Mouse (Mus musculus) neutrophil, adult 5-6 weeks (primary cell): Measurements from ENCODE around the gene Timm29. TPM values are rescaled to one million over a fixed set of nuclear protein-coding genes. Genes with fewer than 3 reads are reported as not detected.
A peak's percentile ranks its signal among the peaks of the same experiment; 100 is the strongest.

Experiments
- ATAC-seq: fragments of 151-379, 151-347 bp; 2 replicates; pipeline ENCODE4 v1.8.0; 2017; ENCODE audit warnings: mild to moderate bottlenecking, moderate TSS enrichment; ENCODE audit not compliant: insufficient number of reproducible peaks, poor library complexity, low FRiP score, severe bottlenecking; ENCODE audit errors: extremely low read depth
- total RNA-seq: library from RNA; stranded (forward); fragments of 200-1000 nt; gene quantifications from 2 replicates; pipeline ENCODE4 v1.2.3, GENCODE M21; 2017

Gene Timm29
- total RNA-seq, 1 experiment from 2014 or later, result 28.5 TPM

DNA sequence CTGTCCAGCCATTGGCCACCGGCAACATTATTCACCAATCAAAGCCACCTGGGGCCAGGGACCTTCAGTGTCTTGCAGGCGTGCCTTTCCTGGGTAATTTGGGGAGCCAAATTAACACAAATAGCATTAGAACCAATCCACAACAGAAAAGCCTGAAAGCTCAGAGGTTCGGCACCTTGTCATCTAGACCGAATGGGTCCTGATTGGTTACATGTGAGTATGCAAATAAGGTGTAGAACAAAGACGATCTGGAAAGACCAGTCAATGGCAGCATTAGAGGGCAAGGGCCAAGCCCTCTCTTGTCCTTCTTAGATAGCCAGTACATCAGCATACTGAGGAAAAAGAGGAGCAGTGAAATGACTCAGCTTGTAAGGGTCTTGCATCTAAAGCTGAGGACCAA is 13.3 kb downstream of the Timm29 start:
- no peak for ATAC-seq

DNA sequence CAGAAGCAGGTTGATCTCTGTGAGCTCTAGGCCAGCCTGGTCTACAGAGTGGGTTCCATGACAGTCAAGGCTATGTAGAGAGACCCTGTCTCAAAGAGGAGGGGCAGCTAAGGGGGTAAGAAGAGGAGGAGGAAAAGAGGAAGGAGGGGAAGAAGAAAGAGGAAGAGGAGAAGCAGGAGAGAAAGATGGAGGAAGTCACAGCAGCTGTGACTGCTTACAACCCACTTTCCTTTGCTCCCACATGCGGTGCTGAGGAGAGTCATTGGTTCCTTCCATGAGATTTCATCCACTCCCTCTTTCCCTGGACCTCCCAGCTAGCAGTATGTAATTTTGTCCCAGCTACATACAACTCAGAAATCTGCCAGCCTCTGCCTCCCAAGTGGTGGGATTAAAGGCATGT is 14.1 kb downstream of the Timm29 start:
- ATAC-seq, result no peak

DNA sequence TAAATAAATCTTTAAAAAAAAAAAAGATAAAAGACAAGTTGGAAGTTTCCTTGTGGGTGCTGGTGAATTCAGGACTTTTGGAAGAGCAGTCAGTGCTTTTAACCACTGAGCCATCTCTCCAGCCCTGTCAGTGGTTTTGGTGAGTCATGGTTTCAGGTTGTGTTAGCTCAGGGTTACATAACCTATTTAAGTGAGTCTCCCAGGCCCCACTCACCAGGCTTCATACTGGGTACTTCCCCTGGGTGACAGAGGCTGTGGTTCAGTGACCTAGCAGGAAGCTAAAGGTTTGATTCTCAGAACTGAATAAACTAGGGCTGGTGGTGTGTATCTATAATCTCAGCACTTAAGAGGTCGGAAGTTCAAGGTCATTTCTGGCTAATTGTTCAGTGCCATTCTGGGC is 17.3 kb downstream of the Timm29 start:
- ATAC-seq, result peak; percentile 99

DNA sequence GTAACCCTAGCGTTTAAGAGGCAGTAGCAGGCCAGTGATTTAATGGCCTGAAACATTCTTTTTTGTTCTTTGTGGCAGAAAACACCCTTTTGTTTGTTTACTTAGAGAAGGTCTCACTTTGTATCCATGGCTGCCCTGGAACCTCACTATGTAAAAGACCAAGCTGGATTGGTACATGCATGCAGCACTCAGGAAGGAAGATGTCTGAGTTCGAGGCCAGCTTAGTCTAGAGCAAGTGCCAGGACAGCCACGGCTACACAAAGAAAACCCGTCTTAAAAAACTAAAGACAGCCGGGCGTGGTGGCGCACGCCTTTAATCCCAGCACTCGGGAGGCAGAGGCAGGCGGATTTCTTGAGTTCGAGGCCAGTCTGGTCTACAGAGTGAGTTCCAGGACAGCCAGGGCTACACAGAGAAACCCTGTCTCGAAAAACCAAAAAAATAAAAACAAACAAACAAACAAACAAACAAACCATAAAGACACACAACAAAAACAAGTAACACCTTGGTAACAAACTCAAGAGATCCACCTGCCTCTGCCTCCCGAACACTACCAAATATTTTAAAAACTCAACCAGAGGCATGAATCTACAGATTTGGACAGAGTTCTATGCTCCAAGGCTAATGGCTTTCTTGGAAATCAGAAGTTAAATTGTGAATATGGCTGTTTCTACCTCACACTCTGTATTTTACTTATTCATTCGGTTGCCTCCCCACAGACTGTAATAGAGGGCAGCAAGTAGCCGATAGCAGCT is 22.5 kb downstream of the Timm29 start:
- no peak for ATAC-seq

DNA sequence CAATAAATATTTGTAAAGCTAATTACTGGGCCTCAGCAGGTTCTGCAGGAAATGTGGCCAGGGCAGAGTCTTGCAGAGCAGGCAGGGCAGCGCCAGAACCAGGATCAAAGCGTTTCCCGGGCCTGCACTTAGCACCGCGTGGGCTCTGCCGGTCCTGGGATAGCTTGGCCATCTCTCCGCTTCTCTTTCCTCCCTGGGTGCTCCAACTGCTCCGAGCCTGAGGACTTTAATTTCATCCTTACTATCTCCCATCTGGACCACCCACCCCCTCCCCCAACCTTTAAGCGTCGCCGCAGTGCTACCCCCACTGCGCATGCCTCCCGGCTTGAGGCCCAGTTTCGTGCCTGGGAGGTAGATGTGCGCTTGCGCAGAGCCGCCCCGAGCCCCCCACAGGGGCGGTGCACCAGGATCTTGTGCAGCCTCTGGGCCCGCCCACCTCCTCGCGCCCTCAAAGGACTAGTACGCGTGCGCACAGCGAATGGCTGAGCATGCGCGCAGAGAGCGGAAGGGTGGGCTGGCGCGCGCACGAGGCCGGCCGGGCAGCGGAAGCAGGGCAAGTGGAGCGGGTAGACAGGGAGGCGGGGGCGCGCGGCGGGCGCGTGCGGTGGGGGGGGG is 23.2 kb downstream of the Timm29 start, which contains the start of gene Smarca4:
Gene Smarca4, plus strand, starts transcription at position 553 of the 615 bp plus-strand sequence.
- peak; percentile 89 for ATAC-seq

DNA sequence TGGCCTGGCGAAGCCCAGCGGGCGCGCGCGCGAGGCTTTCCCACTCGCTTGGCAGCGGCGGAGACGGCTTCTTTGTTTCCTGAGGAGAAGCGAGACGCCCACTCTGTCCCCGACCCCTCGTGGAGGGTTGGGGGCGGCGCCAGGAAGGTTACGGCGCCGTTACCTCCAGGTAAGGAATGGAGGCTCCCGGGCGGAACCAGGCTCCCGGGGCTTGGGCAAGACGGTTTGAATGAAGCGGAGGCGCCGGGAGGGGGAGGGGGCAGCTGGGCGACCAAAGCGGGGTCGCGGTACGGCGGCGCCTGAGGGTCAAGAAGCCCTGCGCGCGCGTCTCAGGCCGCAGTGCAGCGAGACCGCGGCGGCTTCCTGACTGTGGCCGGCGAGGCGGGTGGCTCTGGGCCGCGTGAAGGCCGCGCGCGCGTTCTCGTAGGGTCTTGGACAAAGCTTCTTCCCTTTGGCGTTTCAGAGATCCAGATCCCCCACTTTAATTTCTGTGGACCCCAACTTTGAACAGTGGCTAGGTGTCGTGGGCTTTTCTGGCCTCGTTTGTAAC is 23.8 kb downstream of the Timm29 start:
- peak; percentile 13; the same call in 1 of the 2 replicates for ATAC-seq

DNA sequence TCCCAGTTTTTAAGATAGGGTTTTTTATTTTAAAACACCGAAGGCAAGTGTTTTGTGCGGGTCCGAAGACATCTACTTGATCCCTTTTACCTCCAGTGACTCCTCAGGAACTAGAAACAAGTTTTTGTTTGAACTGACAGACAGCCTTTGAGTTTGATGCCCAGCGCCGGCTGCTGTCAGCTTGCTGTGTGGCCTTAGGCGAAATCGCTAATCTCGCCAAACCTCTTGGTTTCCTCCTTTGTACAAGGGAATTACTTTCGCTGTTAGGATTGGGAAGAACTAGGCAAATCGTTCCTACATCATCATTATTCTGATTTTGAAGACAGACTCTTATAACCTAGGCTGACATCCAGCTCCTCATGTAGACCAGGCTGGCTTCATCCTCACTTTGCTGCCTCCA is 24.5 kb downstream of the Timm29 start:
- ATAC-seq, result no peak

DNA sequence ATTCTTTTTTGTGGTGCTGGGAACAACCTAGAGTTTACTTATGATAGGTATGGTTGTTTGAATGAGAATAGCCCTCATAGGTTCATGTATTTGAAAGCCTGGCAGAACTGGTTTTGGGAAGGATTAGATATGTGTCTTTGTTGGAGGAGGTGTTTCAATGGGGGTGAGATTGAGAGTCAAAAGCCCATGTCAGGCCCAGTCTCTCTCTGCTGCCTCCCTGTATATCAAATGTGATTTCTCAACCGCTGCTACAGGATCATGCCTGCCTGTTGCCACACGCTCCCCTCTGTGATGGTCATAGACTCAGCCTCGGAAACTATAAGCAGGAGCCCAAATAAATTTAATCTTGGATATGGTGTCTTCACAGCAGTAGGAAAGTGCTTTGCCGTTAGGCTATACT is 27.7 kb downstream of the Timm29 start:
- no peak for ATAC-seq

DNA sequence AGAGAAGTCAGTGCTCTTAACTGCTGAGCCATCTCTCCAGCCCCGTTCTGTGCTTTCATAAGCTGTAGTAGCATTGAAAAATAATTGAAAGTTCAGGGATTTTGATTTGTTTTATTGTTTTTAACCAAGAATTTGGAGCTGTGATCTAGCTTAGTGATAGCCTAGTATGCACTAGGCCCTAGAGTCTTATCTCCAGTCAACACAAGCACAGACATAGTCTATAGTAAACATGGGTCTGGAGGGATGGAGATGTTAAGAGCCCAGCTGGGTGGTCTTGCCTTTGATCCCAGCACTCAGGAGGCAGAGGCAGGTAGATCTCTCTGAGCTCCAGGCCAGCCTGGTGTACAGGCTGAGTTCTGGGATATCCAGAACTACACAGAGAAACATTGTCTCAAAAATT is 30.2 kb downstream of the Timm29 start:
- no peak for ATAC-seq

DNA sequence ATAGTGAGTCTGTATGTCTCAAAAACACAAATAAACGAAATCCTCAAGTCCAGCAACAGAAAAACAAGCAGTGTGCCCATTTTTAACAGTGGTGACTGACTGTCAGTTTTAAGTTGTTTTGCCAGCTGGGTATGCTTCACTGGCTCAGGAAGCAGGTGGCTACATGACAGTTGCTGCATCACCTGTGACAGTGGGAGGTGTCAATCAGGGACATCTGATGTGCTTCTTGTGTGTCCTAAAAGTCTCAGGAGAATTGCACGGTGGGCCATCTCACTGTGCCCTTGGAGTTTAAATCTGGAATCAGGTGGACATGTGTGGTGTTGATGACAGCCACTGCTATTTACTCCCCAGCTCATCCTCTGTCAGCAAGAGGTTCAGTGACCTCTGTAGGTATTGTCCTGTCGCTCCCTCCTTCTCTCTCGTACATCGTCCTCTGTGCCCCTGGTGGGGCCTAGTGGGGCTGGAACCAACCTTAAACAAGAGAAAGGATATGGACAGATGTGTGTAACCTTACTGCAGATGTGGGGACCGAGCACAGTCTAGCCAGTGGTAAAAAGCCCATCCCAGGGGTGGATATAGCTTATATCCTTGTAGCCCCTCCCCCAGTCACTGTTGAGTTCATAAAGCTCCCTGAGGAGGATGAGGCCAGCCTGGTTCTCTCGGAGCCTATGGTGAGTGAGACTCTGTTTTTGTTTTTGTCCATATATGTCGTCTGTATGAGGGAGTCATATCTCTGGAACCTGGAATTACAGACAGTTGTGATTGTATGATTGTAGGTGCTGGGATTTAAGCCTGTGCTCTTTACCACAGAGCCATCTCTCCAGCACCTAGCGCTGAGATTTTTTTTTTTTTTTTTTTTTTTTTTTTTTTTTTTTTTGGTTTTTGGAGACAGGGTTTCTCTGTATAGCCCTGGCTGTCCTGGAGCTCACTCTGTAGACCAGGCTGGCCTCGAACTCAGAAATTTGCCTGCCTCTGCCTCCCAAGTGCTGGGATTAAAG is 33.1 kb downstream of the Timm29 start:
- peak; percentile 84 for ATAC-seq

DNA sequence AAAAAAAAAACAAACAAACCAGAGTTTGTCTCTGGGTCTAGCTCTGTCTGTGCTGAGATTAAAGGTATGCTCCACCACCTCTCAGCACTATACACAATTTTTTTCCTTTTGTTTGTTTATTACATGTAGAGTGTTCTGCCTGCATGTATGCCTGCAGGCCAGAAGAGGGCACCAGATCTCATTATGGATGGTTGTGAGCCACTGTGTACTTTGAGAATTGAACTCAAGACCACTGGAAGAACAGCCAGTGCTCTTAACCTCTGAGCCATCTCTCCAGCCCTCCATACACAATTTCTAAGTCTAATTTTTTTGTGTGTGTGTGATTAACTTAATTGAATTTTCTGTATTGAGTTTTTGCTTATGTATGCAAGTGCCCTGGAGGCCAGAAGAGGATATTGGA is 34.0 kb downstream of the Timm29 start:
- no peak for ATAC-seq

DNA sequence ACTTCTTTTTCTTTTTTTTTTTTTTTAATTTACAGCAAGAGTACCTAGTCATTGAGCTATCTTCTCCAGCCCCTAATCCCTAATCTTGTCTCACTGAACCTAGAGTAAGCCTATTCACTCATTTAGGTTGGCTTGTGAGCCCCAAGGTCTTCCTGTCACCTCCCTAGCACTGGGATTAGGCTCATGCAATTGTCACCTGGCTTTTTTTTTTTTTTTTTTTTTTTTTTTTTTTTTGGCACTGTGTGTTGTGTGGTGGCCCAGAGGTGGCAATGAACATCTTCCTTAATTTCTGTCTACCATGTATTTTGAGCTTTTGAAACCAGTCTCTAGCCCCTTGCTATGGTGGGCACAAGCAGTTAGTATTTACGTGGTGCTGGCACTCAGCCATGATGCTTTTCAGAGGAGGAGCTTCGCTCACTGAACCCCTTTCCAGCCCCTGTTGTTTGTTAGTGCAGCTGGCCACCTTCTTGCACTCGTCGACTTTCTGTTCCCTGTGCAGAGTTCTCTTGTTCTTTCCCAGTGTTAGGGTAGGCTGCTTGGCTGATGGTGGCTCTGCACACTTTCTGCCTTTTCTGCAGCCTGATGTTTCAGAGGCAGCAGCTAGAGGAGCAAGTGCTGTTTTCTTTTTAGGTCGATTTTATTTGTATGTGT is 34.7 kb downstream of the Timm29 start:
- ATAC-seq, result no peak

DNA sequence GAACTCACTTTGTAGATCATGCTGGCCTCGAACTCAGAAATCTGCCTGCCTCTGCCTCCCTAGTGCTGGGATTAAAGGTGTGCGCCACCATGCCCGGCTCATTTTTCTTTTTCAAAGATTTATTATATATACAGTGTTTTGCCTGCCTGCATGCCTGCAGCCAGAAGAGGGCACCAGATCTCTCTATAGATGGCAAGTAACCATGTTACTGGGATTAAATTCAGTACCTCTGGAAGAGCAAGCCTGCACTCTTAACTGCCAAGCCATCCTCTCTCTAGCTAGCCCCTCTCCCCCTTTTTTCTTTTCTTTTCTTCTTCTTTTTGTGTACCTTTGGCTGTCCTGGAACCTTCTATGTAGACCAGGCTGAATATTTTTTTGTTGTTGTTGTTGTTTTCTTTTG is 38.2 kb downstream of the Timm29 start:
- ATAC-seq, result peak; percentile 52; the same call in 1 of the 2 replicates

DNA sequence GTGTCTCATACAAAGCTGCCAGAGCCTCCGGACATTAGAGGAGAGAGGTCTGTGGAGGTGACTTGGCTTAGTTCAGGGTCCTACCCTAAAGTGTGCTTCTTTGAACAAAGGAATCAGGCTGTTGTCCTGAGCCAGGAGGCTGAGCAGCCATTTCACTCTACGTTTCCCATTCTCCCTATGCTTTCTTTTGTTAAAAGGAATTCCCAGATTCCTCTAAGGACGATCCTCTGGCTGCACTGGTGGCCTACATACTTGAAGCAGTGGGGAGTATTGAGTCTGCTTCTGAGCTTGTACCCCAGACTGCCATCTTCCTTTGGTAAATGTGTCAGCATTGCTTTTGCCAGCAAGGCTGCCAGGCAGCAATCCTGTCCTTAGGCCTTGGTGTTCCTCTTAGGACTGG is 40.6 kb downstream of the Timm29 start:
- no peak for ATAC-seq

DNA sequence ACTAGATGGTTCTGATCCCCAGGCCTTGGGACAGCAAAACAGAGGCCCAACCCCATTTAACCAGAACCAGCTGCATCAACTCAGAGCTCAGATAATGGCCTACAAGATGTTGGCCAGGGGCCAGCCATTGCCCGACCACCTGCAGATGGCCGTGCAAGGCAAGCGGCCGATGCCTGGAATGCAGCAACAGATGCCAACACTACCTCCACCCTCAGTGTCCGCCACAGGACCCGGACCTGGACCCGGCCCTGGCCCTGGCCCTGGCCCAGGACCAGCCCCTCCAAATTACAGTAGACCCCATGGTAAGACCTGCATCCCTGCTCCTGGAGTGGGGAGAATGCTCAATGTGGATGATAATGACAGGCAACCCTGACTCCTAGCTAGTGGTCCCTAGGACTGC is 43.1 kb downstream of the Timm29 start:
- ATAC-seq, result no peak

DNA sequence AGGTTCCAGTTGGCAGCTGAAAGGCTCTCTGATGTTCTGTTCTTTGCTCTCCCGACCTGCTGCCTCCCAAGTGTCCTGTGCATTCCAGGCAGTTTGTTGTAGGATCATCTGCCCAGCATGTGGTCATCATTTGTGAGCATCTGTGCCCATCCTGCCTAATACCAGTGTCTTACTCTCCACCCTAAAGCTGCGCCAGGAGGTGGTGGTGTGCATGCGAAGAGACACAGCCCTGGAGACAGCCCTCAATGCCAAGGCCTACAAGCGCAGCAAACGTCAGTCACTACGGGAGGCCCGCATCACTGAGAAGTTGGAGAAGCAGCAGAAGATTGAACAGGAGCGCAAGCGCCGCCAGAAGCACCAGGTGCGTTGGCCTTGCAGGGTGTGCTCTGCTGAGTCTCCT is 46.5 kb downstream of the Timm29 start:
- no peak for ATAC-seq
